Mouse (Mus musculus): Measurements from ENCODE around the gene Rgs17.

GRCm38 (mm10) chr10:5826336-5827025 lies 95.7 kb downstream of the Rgs17 start:
- TF ChIP-seq CTCF (IDR thresholded peaks at IDR 0.05; ENCODE audit: low read depth) (no peak), EP300 (IDR thresholded peaks at IDR 0.05; ENCODE audit: low read depth) (no peak)

Data from liver, embryonic 14.5 days (tissue).